Mouse (Mus musculus) lung, postnatal 0 days (tissue): Measurements from ENCODE around the gene Capn7.

Source experiments
- CTCF ChIP-seq: IDR thresholded peaks from 2 replicates; pipeline ENCODE4 v1.5.1; 2016; ENCODE audit warnings: antibody characterized with exemption, mild to moderate bottlenecking
- EP300 ChIP-seq: IDR thresholded peaks from 2 replicates; pipeline ENCODE4 v1.6.1; 2016; ENCODE audit warnings: antibody characterized with exemption, mild to moderate bottlenecking, control low read depth

- TF ChIP-seq EP300 (no peak), CTCF (no peak)
Observed at GRCm38 (mm10) chr14:31396428-31396827, 60.0 kb downstream of the Capn7 start.
